Mouse (Mus musculus) intestine, postnatal 0 days (tissue): ENCODE data around the gene Slc17a6. TPM values are rescaled to one million over a fixed set of nuclear protein-coding genes. Genes with fewer than 3 reads are reported as not detected.

ENCODE experiments used
- ATAC-seq: fragments of 200-750 bp; cut with Nextera tagmentation; 2 replicates; pipeline ENCODE4 v1.8.0; 2017; ENCODE audit warnings: mild to moderate bottlenecking, moderate TSS enrichment, moderate library complexity
- H3K27ac ChIP-seq: fragments of 300-500 bp; sonication (generic); 2 replicates; pipeline ENCODE4 v1.5.1; 2014; ENCODE audit warnings: mild to moderate bottlenecking, low read depth, low read length, moderate library complexity
- H3K27me3 ChIP-seq: fragments of 300-500 bp; sonication (generic); replicated peaks from 2 replicates; pipeline ENCODE4 v1.6.1; 2014; ENCODE audit warnings: low read length, mixed read lengths; ENCODE audit not compliant: control insufficient read depth, insufficient read depth
- H3K36me3 ChIP-seq: fragments of 300-500 bp; sonication (generic); 2 replicates; pipeline ENCODE4 v1.6.1; 2014; ENCODE audit warnings: mild to moderate bottlenecking, moderate library complexity; ENCODE audit not compliant: control insufficient read depth, insufficient read depth
- H3K4me1 ChIP-seq: fragments of 300-500 bp; sonication (generic); replicated peaks from 2 replicates; pipeline ENCODE4 v1.6.1; 2014; ENCODE audit warnings: antibody characterized with exemption, low read length, mixed read lengths; ENCODE audit not compliant: control insufficient read depth, insufficient read depth
- H3K4me2 ChIP-seq: fragments of 300-500 bp; sonication (generic); replicated peaks from 2 replicates; pipeline ENCODE4 v1.6.1; 2014; ENCODE audit warnings: low read depth, mild to moderate bottlenecking, moderate library complexity
- H3K4me3 ChIP-seq: fragments of 300-500 bp; sonication (generic); 2 replicates; pipeline ENCODE4 v1.5.1; 2014; ENCODE audit warnings: low read depth, low read length
- H3K9ac ChIP-seq: fragments of 300-500 bp; sonication (generic); 2 replicates; pipeline ENCODE4 v1.6.1; 2014; ENCODE audit warnings: mild to moderate bottlenecking, low read depth, low read length
- H3K9me3 ChIP-seq: fragments of 300-500 bp; sonication (generic); 2 replicates; pipeline ENCODE4 v1.6.1; 2016; ENCODE audit warnings: mixed run types; ENCODE audit not compliant: control insufficient read depth
- CTCF ChIP-seq: sonication (generic); IDR thresholded peaks from 2 replicates; pipeline ENCODE4 v1.5.1; 2016; ENCODE audit warnings: low read depth, mild to moderate bottlenecking, control low read depth, antibody characterized with exemption, moderate library complexity
- WGBS: fragments of 180-500 bp; shearing (Covaris S2); extraction: QIAGEN DNeasy Blood & Tissue Kit; methylation state at CpG from one replicate; pipeline ENCODE4 v1.1.7; 2014; 5-methylcytosine and 5-hydroxymethylcytosine counted together
- polyA plus RNA-seq: library from polyadenylated mRNA; unstranded; fragments of >200 nt; fragmentation: Nextera tagmentation; extraction: Ambion mirVana; gene quantifications from 2 replicates; pipeline ENCODE4 v1.2.1, GENCODE M21; 2015

Gene Slc17a6
- polyA plus RNA-seq, 1 experiment from 2014 or later: 0.07 TPM

GRCm38 (mm10) chr7:51715771-51716170, 94.0 kb downstream of the Slc17a6 start:
- Histone ChIP-seq H3K4me2 (no peak overlapping the region), H3K4me3 (no peak overlapping the region), H3K9me3 (no peaks in the 10 kb centered on the region), H3K27ac (no peak overlapping the region), H3K36me3 (no peaks in the 10 kb centered on the region), H3K27me3 (no peaks in the 10 kb centered on the region), H3K4me1 (no peaks in the 10 kb centered on the region), H3K9ac (no peak overlapping the region)
- ATAC-seq: no peak
- 92% methylated on average over 2 of the region's 2 CpGs for WGBS
- TF ChIP-seq CTCF: no peak

Other genes with a start within 250 kb of the Slc17a6 start
- gene Ano5, start 111.0 kb upstream of the Slc17a6 start, polyA plus RNA-seq: 0.08 and 0.10 TPM in 2 replicates
- gene Gas2, start 240.0 kb downstream of the Slc17a6 start, polyA plus RNA-seq: 5.3 and 6.3 TPM in 2 replicates
- gene Fancf, start 240.3 kb downstream of the Slc17a6 start, polyA plus RNA-seq: 5.9 and 6.0 TPM in 2 replicates